Mouse (Mus musculus) heart, postnatal 0 days (tissue): ENCODE data around the gene Syne4. TPM values are rescaled to one million over a fixed set of nuclear protein-coding genes. Genes with fewer than 3 reads are reported as not detected.

Experiments used
- ATAC-seq: fragments of 200-750 bp; cut with Nextera tagmentation; 2 replicates; pipeline ENCODE4 v1.8.0; 2017; ENCODE audit warnings: low read depth, moderate number of reproducible peaks, moderate library complexity; ENCODE audit not compliant: insufficient read depth
- DNase-seq: peaks from one replicate; pipeline ENCODE4 v3.0.0-alpha.2; 2016; ENCODE audit warnings: low spot score
- H3K27ac ChIP-seq: fragments of 300-500 bp; sonication (generic); 2 replicates; pipeline ENCODE4 v1.5.1; 2014; ENCODE audit warnings: low read depth, mild to moderate bottlenecking
- H3K27me3 ChIP-seq: fragments of 300-500 bp; sonication (generic); 2 replicates; pipeline ENCODE4 v1.6.1; 2014; ENCODE audit warnings: low read length, mixed read lengths; ENCODE audit not compliant: control insufficient read depth, insufficient read depth
- H3K36me3 ChIP-seq: fragments of 300-500 bp; sonication (generic); replicated peaks from 2 replicates; pipeline ENCODE4 v1.6.1; 2014; ENCODE audit warnings: low read length, mixed read lengths; ENCODE audit not compliant: control insufficient read depth, insufficient read depth
- H3K4me1 ChIP-seq: fragments of 300-500 bp; sonication (generic); 2 replicates; pipeline ENCODE4 v1.6.1; 2014; ENCODE audit warnings: antibody characterized with exemption; ENCODE audit not compliant: control insufficient read depth, insufficient read depth
- H3K4me2 ChIP-seq: fragments of 300-500 bp; sonication (generic); 2 replicates; pipeline ENCODE4 v1.6.1; 2014; ENCODE audit warnings: low read depth, mild to moderate bottlenecking, low read length, moderate library complexity
- H3K4me3 ChIP-seq: fragments of 300-500 bp; sonication (generic); 2 replicates; pipeline ENCODE4 v1.5.1; 2014; ENCODE audit warnings: low read depth, low read length
- H3K9ac ChIP-seq: fragments of 300-500 bp; sonication (generic); replicated peaks from 2 replicates; pipeline ENCODE4 v1.6.1; 2014; ENCODE audit warnings: low read depth, low read length, mixed read lengths
- H3K9me3 ChIP-seq: fragments of 300-500 bp; sonication (generic); replicated peaks from 2 replicates; pipeline ENCODE4 v1.6.1; 2016; ENCODE audit warnings: low read length; ENCODE audit not compliant: control insufficient read depth
- EP300 ChIP-seq: IDR thresholded peaks from 2 replicates; pipeline ENCODE4 v1.6.1; 2016; ENCODE audit warnings: antibody characterized with exemption, low read depth
- WGBS: fragments of 180-500 bp; shearing (Covaris S2); extraction: QIAGEN DNeasy Blood & Tissue Kit; methylation state at CpG from one replicate; pipeline ENCODE4 v1.1.7; 2014; 5-methylcytosine and 5-hydroxymethylcytosine counted together
- polyA plus RNA-seq: library from polyadenylated mRNA; unstranded; fragments of >200 nt; fragmentation: Nextera tagmentation; extraction: Ambion mirVana; gene quantifications from 2 replicates; pipeline ENCODE4 v1.2.1, GENCODE M21; 2015
- total RNA-seq: library from RNA; depleted of rRNA; stranded (reverse); fragments of >200 nt; gene quantifications from 2 replicates; pipeline ENCODE4 v1.2.3, GENCODE M21; 2014; ENCODE audit warnings: low replicate concordance; rRNA removed

Gene Syne4
- total and polyA plus RNA-seq, 2 experiments from 2014 or later: 0.34 to 1.6 TPM

DNA sequence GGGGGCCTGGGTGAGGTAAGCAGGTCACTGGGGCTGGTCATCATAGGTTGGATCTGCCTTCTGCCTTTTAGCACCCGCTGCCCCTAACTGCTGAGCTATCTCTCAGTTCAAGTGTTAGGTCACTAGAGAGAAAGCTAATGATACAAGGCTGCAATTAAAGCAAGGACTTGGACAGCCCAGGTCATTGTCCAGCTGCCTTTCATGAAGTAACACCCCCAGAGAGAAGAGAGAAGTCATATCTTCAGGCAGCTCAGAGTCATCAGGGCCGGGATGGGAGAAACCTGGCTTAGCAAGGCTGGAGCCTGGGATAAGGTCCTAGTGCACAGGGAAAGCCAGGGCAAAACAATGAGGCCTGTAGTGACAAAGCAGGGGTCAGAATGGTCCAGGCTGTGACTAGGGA lies 52.9 kb downstream of the Syne4 start:
- H3K4me2 ChIP-seq: no peak overlapping the region
- H3K27me3 ChIP-seq: peaks cover 14% of the 10 kb centered on the region; the same call in 1 of the 2 replicates
- H3K9ac ChIP-seq: no peak overlapping the region
- H3K36me3 ChIP-seq: no peaks in the 10 kb centered on the region
- no peak overlapping the region for H3K27ac ChIP-seq
- no peaks in the 10 kb centered on the region for H3K4me1 ChIP-seq
- H3K4me3 ChIP-seq: no peak overlapping the region
- WGBS: 46% methylated on average over 2 of the region's 2 CpGs
- H3K9me3 ChIP-seq: no peaks in the 10 kb centered on the region
- no peak for DNase-seq
- no peak for TF ChIP-seq EP300
- ATAC-seq: no peak

Other genes starting within 250 kb of the Syne4 start
Only the 30 nearest of the 32 such genes appear.
- 0.08 and 0.54 TPM in 2 replicates for gene Zfp82, start 241.9 kb upstream of the Syne4 start, total RNA-seq
- 1.9 and 2.4 TPM in 2 replicates for gene Zfp82, start 241.9 kb upstream of the Syne4 start, polyA plus RNA-seq
- not detected in 2 replicates for gene Gm26920, start 224.4 kb upstream of the Syne4 start, total RNA-seq
- gene Gm26920, start 224.4 kb upstream of the Syne4 start, polyA plus RNA-seq: 0.18 TPM in 1 of 2 replicates, not detected in the other
- not detected in 2 replicates for gene Zfp566, start 224.3 kb upstream of the Syne4 start, total RNA-seq
- gene Zfp566, start 224.3 kb upstream of the Syne4 start, polyA plus RNA-seq: 4.1 and 4.6 TPM in 2 replicates
- gene Zfp260, start 220.0 kb upstream of the Syne4 start, total RNA-seq: 33.1 and 54.8 TPM in 2 replicates
- 54.6 and 57.9 TPM in 2 replicates for gene Zfp260, start 220.0 kb upstream of the Syne4 start, polyA plus RNA-seq
- 2.6 and 4.5 TPM in 2 replicates for gene Zfp382, start 192.9 kb upstream of the Syne4 start, total RNA-seq
- 3.8 and 4.6 TPM in 2 replicates for gene Zfp382, start 192.9 kb upstream of the Syne4 start, polyA plus RNA-seq
- gene Zfp146, start 145.1 kb upstream of the Syne4 start, total RNA-seq: 18.6 and 29.7 TPM in 2 replicates
- gene Zfp146, start 145.1 kb upstream of the Syne4 start, polyA plus RNA-seq: 4.4 and 5.7 TPM in 2 replicates
- 516 and 816 TPM in 2 replicates for gene Cox7a1, start 130.7 kb upstream of the Syne4 start, total RNA-seq
- 1,339 and 1,426 TPM in 2 replicates for gene Cox7a1, start 130.7 kb upstream of the Syne4 start, polyA plus RNA-seq
- gene Capns1, start 116.0 kb upstream of the Syne4 start, total RNA-seq: 356 and 427 TPM in 2 replicates
- gene Capns1, start 116.0 kb upstream of the Syne4 start, polyA plus RNA-seq: 84.4 and 88.5 TPM in 2 replicates
- gene Polr2i, start 82.9 kb upstream of the Syne4 start, total RNA-seq: 105 and 799 TPM in 2 replicates
- 109 and 112 TPM in 2 replicates for gene Polr2i, start 82.9 kb upstream of the Syne4 start, polyA plus RNA-seq
- 40.0 and 80.7 TPM in 2 replicates for gene Tbcb, start 82.5 kb upstream of the Syne4 start, total RNA-seq
- gene Tbcb, start 82.5 kb upstream of the Syne4 start, polyA plus RNA-seq: 131 and 137 TPM in 2 replicates
- not detected in 2 replicates for gene Ovol3, start 79.1 kb upstream of the Syne4 start, total RNA-seq
- not detected in 2 replicates for gene Ovol3, start 79.1 kb upstream of the Syne4 start, polyA plus RNA-seq
- gene Thap8, start 34.7 kb upstream of the Syne4 start, total RNA-seq: not detected in 2 replicates
- gene Thap8, start 34.7 kb upstream of the Syne4 start, polyA plus RNA-seq: 0.33 and 0.41 TPM in 2 replicates
- 3.4 and 5.2 TPM in 2 replicates for gene Wdr62, start 34.4 kb upstream of the Syne4 start, total RNA-seq
- gene Wdr62, start 34.4 kb upstream of the Syne4 start, polyA plus RNA-seq: 2.6 and 3.2 TPM in 2 replicates
- gene Clip3, start 23.1 kb upstream of the Syne4 start, total RNA-seq: 4.3 and 22.4 TPM in 2 replicates
- 3.1 and 3.5 TPM in 2 replicates for gene Clip3, start 23.1 kb upstream of the Syne4 start, polyA plus RNA-seq
- 40.0 and 57.2 TPM in 2 replicates for gene Alkbh6, start 6.1 kb upstream of the Syne4 start, total RNA-seq
- 63.5 and 71.2 TPM in 2 replicates for gene Alkbh6, start 6.1 kb upstream of the Syne4 start, polyA plus RNA-seq
- gene E130208F15Rik, start 6.9 kb downstream of the Syne4 start, total RNA-seq: 0.46 and 0.77 TPM in 2 replicates
- gene E130208F15Rik, start 6.9 kb downstream of the Syne4 start, polyA plus RNA-seq: 2.6 and 3.1 TPM in 2 replicates
- gene Sdhaf1, start 9.1 kb downstream of the Syne4 start, total RNA-seq: 15.8 and 16.5 TPM in 2 replicates
- gene Sdhaf1, start 9.1 kb downstream of the Syne4 start, polyA plus RNA-seq: 23.2 and 23.3 TPM in 2 replicates
- gene Lrfn3, start 48.0 kb downstream of the Syne4 start, total RNA-seq: 3.6 and 5.4 TPM in 2 replicates
- 0.40 and 0.69 TPM in 2 replicates for gene Lrfn3, start 48.0 kb downstream of the Syne4 start, polyA plus RNA-seq
- 15.2 and 31.2 TPM in 2 replicates for gene Tyrobp, start 99.0 kb downstream of the Syne4 start, total RNA-seq
- 30.4 and 35.8 TPM in 2 replicates for gene Tyrobp, start 99.0 kb downstream of the Syne4 start, polyA plus RNA-seq
- gene Hcst, start 105.0 kb downstream of the Syne4 start, total RNA-seq: not detected in 2 replicates
- gene Hcst, start 105.0 kb downstream of the Syne4 start, polyA plus RNA-seq: 1.1 and 1.4 TPM in 2 replicates
- gene Nfkbid, start 106.9 kb downstream of the Syne4 start, total RNA-seq: 0.19 and 5.0 TPM in 2 replicates
- gene Nfkbid, start 106.9 kb downstream of the Syne4 start, polyA plus RNA-seq: 0.38 and 0.44 TPM in 2 replicates
- gene Aplp1, start 130.7 kb downstream of the Syne4 start, total RNA-seq: 3.6 and 11.4 TPM in 2 replicates
- 4.2 and 5.2 TPM in 2 replicates for gene Aplp1, start 130.7 kb downstream of the Syne4 start, polyA plus RNA-seq
- gene Kirrel2, start 142.9 kb downstream of the Syne4 start, total RNA-seq: not detected in 2 replicates
- gene Kirrel2, start 142.9 kb downstream of the Syne4 start, polyA plus RNA-seq: 0.15 TPM in 1 of 2 replicates, not detected in the other
- not detected in 2 replicates for gene Nphs1, start 143.5 kb downstream of the Syne4 start, total RNA-seq
- gene Nphs1, start 143.5 kb downstream of the Syne4 start, polyA plus RNA-seq: 0.05 TPM in 1 of 2 replicates, not detected in the other
- gene Prodh2, start 178.8 kb downstream of the Syne4 start, total RNA-seq: not detected in 2 replicates
- gene Prodh2, start 178.8 kb downstream of the Syne4 start, polyA plus RNA-seq: not detected in 2 replicates
- 0.31 and 4.3 TPM in 2 replicates for gene Arhgap33, start 220.3 kb downstream of the Syne4 start, total RNA-seq
- gene Arhgap33, start 220.3 kb downstream of the Syne4 start, polyA plus RNA-seq: 0.80 and 1.0 TPM in 2 replicates
- gene Hspb6, start 237.4 kb downstream of the Syne4 start, total RNA-seq: 72.0 and 93.3 TPM in 2 replicates
- 339 and 340 TPM in 2 replicates for gene Hspb6, start 237.4 kb downstream of the Syne4 start, polyA plus RNA-seq
- gene Proser3, start 237.5 kb downstream of the Syne4 start, total RNA-seq: 6.5 and 7.1 TPM in 2 replicates
- gene Proser3, start 237.5 kb downstream of the Syne4 start, polyA plus RNA-seq: 2.5 and 3.2 TPM in 2 replicates
- 11.9 and 19.7 TPM in 2 replicates for gene Lin37, start 245.0 kb downstream of the Syne4 start, total RNA-seq
- 26.2 and 27.1 TPM in 2 replicates for gene Lin37, start 245.0 kb downstream of the Syne4 start, polyA plus RNA-seq
- 36.9 and 41.9 TPM in 2 replicates for gene U2af1l4, start 248.5 kb downstream of the Syne4 start, total RNA-seq
- 120 and 123 TPM in 2 replicates for gene U2af1l4, start 248.5 kb downstream of the Syne4 start, polyA plus RNA-seq